Mouse (Mus musculus) kidney, postnatal 14 days (tissue): ENCODE data around the gene Il18rap.
A peak's percentile ranks its signal among the peaks of the same experiment; 100 is the strongest.

ENCODE experiments used
- DNase-seq: peaks from one replicate; pipeline ENCODE4 v3.0.0; 2022; ENCODE audit warnings: mixed read lengths

The Il18rap gene

DNA sequence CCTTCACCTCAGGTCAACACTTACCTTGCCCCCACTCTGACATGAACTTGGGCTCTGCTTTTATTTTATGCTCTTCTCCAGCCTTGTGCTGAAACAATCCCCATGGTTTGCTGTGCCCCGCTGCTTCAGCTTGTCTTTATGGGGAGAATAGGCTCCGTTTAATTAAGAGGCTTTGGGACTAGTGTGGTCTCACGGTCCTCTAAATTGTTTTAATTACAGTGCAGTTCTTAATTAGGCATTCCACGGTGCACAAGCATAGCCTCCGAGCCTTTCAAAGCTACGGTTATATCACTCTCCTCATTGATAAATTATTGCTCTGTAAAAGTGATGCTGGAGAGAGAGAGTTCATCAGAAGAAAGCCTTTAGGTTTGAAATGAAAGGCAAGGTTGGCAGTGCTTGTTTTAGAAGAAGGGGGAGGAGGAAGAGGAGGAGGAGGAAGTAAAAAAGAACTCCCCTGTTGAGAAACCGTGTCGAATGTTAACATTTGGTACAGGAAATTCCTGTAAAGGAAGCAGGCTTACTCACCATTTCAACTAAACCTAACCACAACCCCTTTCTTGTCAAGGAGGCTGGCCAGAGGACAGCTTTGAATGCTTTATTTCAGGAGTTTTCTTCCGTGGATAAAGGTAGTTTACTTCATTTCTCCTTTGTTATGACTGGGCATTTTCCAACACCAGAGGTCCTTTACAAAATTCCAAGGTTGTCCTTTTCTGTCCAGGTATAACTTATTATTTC lies at the start of gene Il18rap:
Gene Il18rap (plus strand): TSS at position 512 of the 735 bp plus-strand sequence.
- no peak for DNase-seq

GRCm38 (mm10) chr1:40465477-40466430 lies 49.4 kb upstream of the Il18rap start, which contains the start of gene Il18r1:
Il18r1 (plus strand) TSS chr1:40465552.
- peak; percentile 41 for DNase-seq

DNA sequence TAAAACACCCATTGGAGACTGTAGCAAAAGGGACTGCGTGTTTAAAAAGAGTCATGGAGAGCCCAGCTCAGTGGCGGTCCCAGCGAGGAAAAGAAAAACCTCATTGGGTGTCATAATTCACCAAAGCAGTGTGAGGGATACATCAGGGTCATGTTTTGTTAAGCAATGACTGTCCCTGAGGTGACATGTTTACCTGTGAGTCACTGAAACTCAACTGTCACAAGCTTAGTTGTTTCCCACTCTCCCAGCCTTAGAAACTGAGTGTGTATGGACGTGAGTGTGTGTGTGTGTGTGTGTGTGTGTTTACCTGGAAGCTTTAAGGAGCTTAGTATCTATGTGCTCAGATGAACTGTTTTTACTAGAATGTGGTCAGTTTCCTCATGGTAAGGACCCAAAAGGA lies 47.9 kb upstream of the Il18rap start:
- no peak for DNase-seq

GRCm38 (mm10) chr1:40468805-40469204 lies 46.4 kb upstream of the Il18rap start:
- DNase-seq, result no peak

GRCm38 (mm10) chr1:40469900-40470299 lies 45.3 kb upstream of the Il18rap start:
- no peak for DNase-seq

- no peak for DNase-seq
Measured at GRCm38 (mm10) chr1:40472401-40472800, 42.8 kb upstream of the Il18rap start.

DNA sequence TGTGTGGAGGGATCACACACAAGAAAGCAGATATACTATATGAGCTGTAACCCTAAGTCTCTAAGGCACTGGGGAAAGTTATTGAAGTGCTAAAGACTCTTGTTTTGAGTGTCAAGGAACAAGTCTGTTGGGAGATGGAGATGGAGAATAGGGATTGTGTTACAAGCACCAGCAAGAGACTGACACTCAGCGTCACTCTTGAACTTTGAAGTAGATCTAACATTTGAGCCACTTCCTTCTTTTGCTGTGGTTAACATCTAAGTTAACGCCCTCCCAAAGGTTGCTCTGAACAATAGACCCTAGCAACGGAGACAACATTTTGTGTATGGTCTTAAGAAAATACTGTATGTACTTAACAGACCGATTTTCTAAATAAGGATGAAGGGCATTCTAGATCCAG lies 41.5 kb upstream of the Il18rap start:
- no peak for DNase-seq

- no peak for DNase-seq
Measured at GRCm38 (mm10) chr1:40474336-40474735, 40.8 kb upstream of the Il18rap start.

DNA sequence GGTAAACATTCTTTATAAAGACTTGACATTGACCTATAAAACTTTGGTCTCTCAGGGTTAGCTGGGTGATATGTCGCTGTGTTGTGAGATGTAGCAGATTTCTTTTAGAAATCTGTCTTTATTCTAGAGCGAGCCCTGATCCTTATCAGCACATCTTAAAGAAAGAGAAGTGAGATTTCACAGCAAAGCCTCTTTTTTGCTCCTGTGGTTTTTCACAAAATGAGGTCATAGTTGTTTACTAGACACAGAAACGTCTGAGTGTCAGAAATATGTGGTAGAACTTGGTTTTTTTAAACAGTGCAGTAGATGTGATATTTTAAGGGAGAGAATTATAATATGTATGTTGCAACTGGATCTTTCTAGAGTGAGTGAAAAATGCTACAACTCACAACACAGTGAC lies 39.5 kb upstream of the Il18rap start:
- no peak for DNase-seq

- no peak for DNase-seq
Measured at GRCm38 (mm10) chr1:40476756-40477155, 38.4 kb upstream of the Il18rap start.

GRCm38 (mm10) chr1:40479505-40479923 lies 35.6 kb upstream of the Il18rap start:
- no peak for DNase-seq

GRCm38 (mm10) chr1:40494594-40494993 lies 20.6 kb upstream of the Il18rap start:
- DNase-seq, result no peak

DNA sequence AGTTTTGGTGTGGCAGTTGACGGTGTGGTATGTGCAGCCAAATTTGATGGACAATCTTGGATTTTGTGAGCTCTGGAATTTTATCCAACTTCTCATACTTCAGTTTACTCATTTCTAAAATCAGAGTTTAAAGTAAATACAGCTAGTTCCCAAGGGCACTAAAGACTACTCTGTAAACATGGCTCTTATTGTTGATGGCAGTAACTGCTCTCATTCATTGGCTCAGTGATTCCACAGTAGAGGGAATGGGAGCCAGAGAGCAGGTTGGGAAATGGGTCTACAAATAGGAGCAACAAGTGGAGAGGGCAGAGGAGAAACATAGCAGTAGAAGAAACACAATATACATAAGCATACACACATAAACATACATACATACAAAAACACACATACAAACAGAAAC lies 15.5 kb upstream of the Il18rap start:
- no peak for DNase-seq

DNA sequence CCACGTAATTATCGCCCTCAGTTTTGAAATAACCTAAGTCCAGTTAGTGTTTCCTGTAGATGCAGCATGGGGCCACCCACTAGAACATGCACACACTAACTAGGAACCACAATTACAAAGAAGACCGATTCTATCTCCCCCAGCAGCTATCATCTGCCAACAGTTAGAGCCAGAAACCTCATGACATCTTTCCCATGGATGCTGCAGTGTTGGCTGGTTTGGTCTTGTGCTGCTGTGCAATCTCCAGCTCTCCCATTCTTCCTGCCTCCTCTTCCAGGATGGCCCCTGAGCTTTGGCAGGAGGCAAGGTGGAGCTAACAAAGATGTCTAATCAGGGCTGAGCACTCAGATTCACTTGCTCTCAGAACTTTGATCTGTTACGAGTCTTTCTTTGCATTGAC lies 14.0 kb upstream of the Il18rap start:
- DNase-seq, result no peak

DNA sequence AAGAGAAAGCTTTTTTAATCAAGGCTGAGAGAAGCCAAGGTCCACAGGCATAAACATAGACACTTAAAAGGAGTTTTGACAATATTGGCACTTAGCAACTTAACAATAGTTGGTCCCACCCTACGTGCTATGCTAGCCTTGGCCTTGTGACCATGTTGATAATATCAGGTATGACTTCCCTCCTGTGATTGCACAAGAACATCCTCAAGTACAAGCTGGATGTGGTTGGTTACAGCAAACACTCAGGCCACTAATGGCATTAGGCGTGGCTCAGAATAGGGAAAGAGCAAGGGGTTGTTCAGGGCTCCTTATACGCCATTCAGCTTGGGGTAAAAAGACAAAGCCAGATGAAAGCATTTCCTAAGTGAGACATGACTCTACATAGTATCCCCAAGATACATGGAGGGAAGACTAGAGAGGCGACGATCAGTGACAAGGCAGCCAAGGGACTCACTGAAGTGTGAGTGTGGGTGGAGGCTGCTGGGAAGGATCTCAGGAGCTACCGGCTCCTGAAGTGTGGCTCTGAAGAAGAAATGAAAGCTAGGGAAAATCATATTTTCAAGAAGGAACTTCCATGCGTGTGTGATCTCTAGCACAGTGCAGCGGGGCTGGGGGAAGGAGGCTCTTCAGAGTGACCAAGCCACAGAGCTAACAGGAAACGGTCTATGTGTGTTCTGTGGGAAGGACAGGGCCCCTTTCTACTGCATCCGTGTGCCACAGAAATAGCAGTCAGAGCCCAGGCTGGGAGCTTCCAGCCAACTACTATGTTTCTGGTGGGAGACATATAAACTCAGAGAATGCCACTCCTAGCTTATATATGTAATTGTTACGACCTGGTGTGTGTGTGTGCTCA lies 13.4 kb upstream of the Il18rap start:
- no peak for DNase-seq

DNA sequence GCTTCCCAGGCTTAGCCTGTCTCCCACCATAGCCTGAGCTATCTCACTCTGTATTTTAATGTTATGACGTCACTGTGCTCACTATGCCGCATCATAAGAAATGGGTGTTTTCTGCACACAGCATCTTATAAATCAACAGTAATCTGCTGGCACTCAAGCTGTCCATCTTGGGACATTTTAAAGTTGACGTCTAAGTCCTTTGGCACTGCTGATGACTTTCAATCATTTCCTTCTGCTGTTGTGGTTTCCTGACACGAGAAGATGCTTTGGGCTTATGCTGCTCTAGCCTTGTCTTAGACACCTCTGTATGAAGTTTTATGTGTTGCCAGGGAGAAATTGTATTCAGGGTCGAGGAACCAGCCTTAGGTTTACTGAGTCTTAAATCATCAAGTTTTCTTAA lies 10.6 kb upstream of the Il18rap start:
- DNase-seq, result no peak

DNA sequence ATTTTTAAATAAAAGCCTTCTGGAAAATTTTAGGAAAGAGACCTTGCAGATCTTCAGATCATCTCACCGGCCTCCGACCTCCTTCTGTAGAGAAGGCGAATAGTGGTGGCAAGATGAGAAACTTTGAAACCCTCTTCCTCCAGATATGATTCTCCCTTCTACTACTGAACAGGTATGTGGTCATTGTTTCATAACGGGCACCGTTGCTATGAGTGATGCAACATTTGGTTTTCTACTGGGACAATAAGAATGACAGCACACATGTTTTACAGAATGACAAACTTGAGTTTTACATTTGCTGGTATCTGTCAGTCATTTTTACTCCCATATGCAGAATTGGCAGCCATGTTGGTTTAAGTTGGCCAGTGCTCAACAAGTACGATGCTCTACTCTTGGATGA lies 1.2 kb downstream of the Il18rap start:
- no peak for DNase-seq

DNA sequence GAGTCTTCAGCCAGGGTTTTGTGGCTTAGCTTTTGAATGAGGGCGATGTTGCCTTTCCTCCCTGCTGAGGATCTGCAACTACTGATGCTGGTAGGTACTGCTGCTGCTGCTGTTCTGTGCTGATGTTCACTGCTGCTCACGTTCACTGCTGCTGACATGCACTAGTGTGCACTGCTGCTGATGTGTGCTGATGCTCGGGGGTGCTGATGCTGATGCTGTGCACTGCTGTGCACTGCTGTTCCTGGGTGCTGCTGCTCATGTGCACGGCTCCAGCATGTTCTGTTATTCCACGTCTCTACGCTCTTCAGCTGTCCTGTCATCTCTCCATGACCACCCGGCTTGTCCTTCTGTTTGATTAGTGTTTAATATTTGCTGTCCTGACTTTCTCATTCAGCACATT lies 7.8 kb downstream of the Il18rap start:
- DNase-seq, result no peak

GRCm38 (mm10) chr1:40523971-40524722 lies 9.0 kb downstream of the Il18rap start:
- DNase-seq, result no peak

GRCm38 (mm10) chr1:40529287-40529686 lies 14.1 kb downstream of the Il18rap start:
- no peak for DNase-seq

DNA sequence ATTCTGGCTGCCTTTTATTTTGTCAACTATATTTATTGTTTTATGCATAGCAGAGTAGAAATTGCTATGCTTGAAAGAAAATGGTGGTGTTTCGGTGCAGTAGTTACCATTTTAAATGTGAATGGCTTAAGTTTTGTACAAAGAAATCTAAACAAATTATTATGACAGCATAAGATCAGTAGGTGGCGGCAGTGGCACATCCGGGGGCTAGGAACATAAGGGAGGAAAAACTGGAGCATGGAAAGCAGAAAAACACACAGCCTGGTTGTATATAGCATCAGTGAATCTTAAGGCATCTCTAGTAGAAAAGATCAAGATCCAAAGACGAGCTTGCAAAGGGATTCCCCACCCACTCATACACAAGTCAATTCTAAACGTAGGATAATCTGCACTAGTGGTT lies 22.4 kb downstream of the Il18rap start:
- DNase-seq, result peak; percentile 3

DNA sequence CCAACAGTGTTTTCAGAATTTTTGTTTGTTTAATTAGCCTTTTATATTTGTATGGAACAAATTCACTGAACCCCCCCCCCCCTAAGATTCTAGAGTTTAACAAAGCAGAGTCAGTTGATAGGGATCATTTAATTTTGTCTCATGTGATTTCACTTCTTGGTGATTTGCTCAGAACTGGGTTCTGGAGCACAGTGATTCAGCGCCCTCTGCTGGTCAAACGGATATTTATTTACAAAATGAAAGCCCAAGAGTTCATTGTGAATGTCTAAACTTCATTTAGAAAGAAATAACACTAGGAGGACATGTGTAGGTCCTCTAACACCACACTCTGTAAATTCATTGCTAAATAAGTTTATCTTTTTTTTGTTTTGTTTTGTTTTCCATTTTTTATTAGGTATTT lies 29.5 kb downstream of the Il18rap start:
- DNase-seq, result peak; percentile 62
